Mouse (Mus musculus): ENCODE measurements at regions not wholly inside any gene's neighbourhood (a gene's known extent, or its start where the extent isn't known, plus 50 kb on each side); places are given as distances from the start of the nearest gene placed in this dataset.

DNA sequence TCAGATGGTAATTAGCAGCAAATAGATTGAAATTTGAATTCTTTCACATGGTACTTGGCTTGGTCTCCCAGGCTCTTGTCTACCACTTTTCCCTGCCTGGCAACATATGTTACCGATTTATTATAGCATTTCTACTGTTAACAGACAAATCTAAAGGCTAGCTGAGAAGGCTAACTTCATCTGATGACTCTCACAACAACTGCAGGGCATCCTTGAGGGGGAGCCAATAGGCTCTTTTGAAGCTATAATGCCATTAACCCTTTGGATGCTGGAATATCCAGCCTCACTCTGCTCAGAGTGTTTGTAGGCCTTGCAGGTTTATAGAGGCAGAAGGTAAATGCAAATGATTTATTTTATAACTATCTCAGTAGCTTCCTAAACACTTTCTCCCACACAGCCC is 262.2 kb downstream of the Meis1 start:
- Histone ChIP-seq H3K27me3 (ENCODE audit: control insufficient read depth, insufficient read depth, low read length) (no peaks in the 10 kb centered on the region), H3K9ac (replicated peaks) (no peak overlapping the region), H3K27ac (no peak overlapping the region), H3K4me3 (ENCODE audit: insufficient read depth in 1 of 2, low read depth in 2 of 2, low read length in 2 of 2) (no peak overlapping the region), H3K36me3 (replicated peaks; ENCODE audit: control insufficient read depth, insufficient read depth, low read depth) (no peaks in the 10 kb centered on the region), H3K4me1 (replicated peaks; ENCODE audit: control insufficient read depth in 2 of 2, insufficient read depth in 2 of 2, low read length in 1 of 2) (peaks cover 6 to 15% of the 10 kb centered on the region in 2 experiments; a peak in 3 of 4 replicates), H3K4me2 (ENCODE audit: low read depth) (no peak overlapping the region), H3K9me3 (ENCODE audit: control insufficient read depth, low read length) (no peaks in the 10 kb centered on the region)
- WGBS (ENCODE audit: insufficient replicate concordance) = 33% methylated on average over 1 of the region's 1 CpGs
- no peak for ATAC-seq (ENCODE audit: insufficient read depth)
- no peak for DNase-seq (ENCODE audit: low read depth in 3 of 3, low spot score in 3 of 3)
- TF ChIP-seq EP300 (IDR thresholded peaks at IDR 0.05; ENCODE audit: low read depth) (no peak), CTCF (IDR thresholded peaks at IDR 0.05; ENCODE audit: low read depth) (no peak)

DNA sequence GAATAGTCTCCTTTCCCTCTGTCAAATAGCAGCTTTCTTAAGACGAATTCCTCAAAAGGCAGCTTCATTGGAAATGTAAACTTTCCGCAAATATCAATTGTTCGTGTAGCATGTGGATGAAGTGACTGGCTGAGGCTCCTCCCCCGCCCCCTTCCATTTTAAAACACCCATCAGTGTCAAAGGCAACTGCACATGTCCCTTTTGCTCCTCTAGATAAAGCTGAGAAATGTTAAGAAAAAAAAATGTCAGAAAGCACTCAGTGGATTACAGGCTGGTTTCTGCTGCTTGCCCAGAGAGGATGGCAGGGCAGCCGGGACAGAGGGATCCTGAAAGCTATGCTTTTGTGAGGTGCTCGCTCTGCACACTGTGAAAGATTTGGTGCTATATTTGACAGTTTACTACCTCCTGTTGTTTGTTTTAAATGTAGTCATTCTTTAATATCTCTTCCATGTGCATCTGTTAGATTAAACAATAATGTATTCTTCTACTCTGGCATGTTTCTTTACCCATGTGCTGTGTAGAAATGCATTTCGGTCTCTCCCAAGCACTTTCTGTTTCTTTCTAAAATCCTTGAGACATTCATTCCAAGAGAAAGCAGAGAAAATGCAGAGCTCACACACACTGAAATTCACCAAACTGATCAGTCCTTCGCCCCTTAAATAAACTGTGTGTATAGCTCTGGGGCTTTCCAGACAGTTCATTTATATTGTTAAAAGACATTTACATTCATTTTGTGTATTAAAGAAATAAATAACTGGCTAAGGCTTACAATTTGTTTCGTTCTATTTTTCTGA is 263.9 kb downstream of the Meis1 start:
- no peak overlapping the region for H3K4me2 ChIP-seq (ENCODE audit: low read depth)
- no peak overlapping the region for H3K4me3 ChIP-seq (ENCODE audit: insufficient read depth in 1 of 2, low read depth in 2 of 2, low read length in 2 of 2)
- ATAC-seq (ENCODE audit: insufficient read depth) (no peak), DNase-seq (ENCODE audit: low read depth in 3 of 3, low spot score in 3 of 3) (no peak)
- H3K9ac ChIP-seq (replicated peaks) = no peak overlapping the region
- H3K9me3 ChIP-seq (ENCODE audit: control insufficient read depth, low read length) = no peaks in the 10 kb centered on the region
- no peaks in the 10 kb centered on the region for H3K36me3 ChIP-seq (replicated peaks; ENCODE audit: control insufficient read depth, insufficient read depth, low read depth)
- H3K27me3 ChIP-seq (ENCODE audit: control insufficient read depth, insufficient read depth, low read length) = no peaks in the 10 kb centered on the region
- peaks cover 6 to 19% of the 10 kb centered on the region in 2 experiments; a peak in 3 of 4 replicates for H3K4me1 ChIP-seq (replicated peaks; ENCODE audit: control insufficient read depth in 2 of 2, insufficient read depth in 2 of 2, low read length in 1 of 2)
- no peak for TF ChIP-seq EP300 (IDR thresholded peaks at IDR 0.05; ENCODE audit: low read depth)
- TF ChIP-seq CTCF (IDR thresholded peaks at IDR 0.05; ENCODE audit: low read depth) = no peak
- 46% methylated on average over 9 of the region's 9 CpGs for WGBS (ENCODE audit: insufficient replicate concordance)
- no peak overlapping the region for H3K27ac ChIP-seq

DNA sequence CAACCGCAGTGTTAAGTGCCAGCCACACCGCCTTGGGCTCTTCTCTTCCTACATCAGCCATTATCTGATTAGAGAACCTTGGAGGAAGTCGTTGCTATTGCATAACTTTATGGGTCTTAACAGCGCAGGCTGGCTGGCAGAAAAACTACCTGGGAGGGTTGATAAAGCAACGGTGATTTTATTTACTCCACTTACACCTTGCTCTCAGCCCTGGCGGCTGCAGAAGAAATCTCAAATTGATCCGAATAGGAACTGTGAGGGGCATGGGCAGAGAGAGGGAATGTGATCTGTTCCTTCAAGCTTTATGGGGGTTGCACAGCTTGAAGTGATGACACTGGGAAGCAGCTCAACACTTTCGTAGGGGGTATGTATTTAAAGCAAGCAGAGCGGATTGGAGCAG is 264.9 kb downstream of the Meis1 start:
- DNase-seq (ENCODE audit: low read depth in 3 of 3, low spot score in 3 of 3) = no peak
- WGBS (ENCODE audit: insufficient replicate concordance) = 9% methylated on average over 9 of the region's 9 CpGs
- Histone ChIP-seq H3K27ac (no peak overlapping the region), H3K36me3 (replicated peaks; ENCODE audit: control insufficient read depth, insufficient read depth, low read depth) (no peaks in the 10 kb centered on the region), H3K27me3 (ENCODE audit: control insufficient read depth, insufficient read depth, low read length) (no peaks in the 10 kb centered on the region), H3K4me3 (ENCODE audit: insufficient read depth in 1 of 2, low read depth in 2 of 2, low read length in 2 of 2) (no peak overlapping the region), H3K9ac (replicated peaks) (no peak overlapping the region), H3K4me1 (replicated peaks; ENCODE audit: control insufficient read depth in 2 of 2, insufficient read depth in 2 of 2, low read length in 1 of 2) (peaks cover 9 to 25% of the 10 kb centered on the region in 2 experiments), H3K4me2 (ENCODE audit: low read depth) (peak overlapping the region; percentile 47), H3K9me3 (ENCODE audit: control insufficient read depth, low read length) (no peaks in the 10 kb centered on the region)
- ATAC-seq (ENCODE audit: insufficient read depth) = peak; percentile 74
- TF ChIP-seq CTCF (IDR thresholded peaks at IDR 0.05; ENCODE audit: low read depth) = no peak
- TF ChIP-seq EP300 (IDR thresholded peaks at IDR 0.05; ENCODE audit: low read depth) = peak; percentile 74

DNA sequence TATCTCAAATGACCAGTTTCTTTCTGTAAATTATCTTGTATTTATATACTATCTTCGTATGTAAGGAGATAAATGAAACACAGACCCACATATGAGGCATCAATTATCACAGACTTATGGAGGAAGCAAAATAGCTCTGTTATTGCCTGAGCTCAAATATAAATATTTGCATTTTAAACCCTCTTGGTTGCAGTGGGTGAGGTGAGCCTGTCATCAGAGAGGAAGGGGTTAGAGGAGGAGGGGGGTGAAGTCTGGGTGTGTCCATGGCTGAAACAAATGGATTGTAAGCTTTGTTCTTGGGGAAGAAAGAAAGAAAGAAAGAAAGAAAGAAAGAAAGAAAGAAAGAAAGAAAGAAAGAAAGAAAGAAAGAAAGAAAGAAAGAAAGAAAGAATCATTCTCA is 265.5 kb downstream of the Meis1 start:
- H3K4me3 ChIP-seq (ENCODE audit: insufficient read depth in 1 of 2, low read depth in 2 of 2, low read length in 2 of 2) = no peak overlapping the region
- H3K9ac ChIP-seq (replicated peaks) = no peak overlapping the region
- no peaks in the 10 kb centered on the region for H3K27me3 ChIP-seq (ENCODE audit: control insufficient read depth, insufficient read depth, low read length)
- H3K27ac ChIP-seq = no peak overlapping the region
- ATAC-seq (ENCODE audit: insufficient read depth) (no peak), DNase-seq (ENCODE audit: low read depth in 3 of 3, low spot score in 3 of 3) (no peak)
- no peaks in the 10 kb centered on the region for H3K9me3 ChIP-seq (ENCODE audit: control insufficient read depth, low read length)
- peaks cover 9 to 28% of the 10 kb centered on the region in 2 experiments for H3K4me1 ChIP-seq (replicated peaks; ENCODE audit: control insufficient read depth in 2 of 2, insufficient read depth in 2 of 2, low read length in 1 of 2)
- H3K36me3 ChIP-seq (replicated peaks; ENCODE audit: control insufficient read depth, insufficient read depth, low read depth) = no peaks in the 10 kb centered on the region
- 32% methylated on average over 1 of the region's 1 CpGs for WGBS (ENCODE audit: insufficient replicate concordance)
- H3K4me2 ChIP-seq (ENCODE audit: low read depth) = no peak overlapping the region; the same call in 1 of the 2 replicates
- no peak for TF ChIP-seq CTCF (IDR thresholded peaks at IDR 0.05; ENCODE audit: low read depth)

DNA sequence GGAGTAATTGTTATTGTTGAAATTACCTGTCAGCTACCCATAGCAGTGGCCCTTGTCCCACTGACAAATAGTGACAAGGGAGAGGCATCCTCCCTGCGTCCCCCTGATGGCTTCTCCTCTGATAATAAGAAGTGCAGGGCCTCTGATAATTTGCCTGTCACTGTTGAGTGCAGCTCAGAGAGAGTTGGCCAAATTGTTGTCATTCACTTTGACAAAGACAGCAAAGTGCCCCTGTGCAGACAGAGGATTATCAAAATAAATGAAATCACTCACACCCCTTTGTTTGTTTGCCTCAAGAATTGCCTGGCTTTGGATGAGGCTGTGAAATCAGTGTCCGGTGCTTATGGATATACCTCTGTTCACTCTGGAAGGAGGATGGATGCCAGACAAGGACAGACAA is 266.3 kb downstream of the Meis1 start:
- DNase-seq (ENCODE audit: low read depth in 3 of 3, low spot score in 3 of 3) (no peak), ATAC-seq (ENCODE audit: insufficient read depth) (no peak)
- Histone ChIP-seq H3K36me3 (replicated peaks; ENCODE audit: control insufficient read depth, insufficient read depth, low read depth) (no peaks in the 10 kb centered on the region), H3K27me3 (ENCODE audit: control insufficient read depth, insufficient read depth, low read length) (no peaks in the 10 kb centered on the region), H3K27ac (no peak overlapping the region), H3K9ac (replicated peaks) (no peak overlapping the region), H3K4me2 (ENCODE audit: low read depth) (no peak overlapping the region), H3K4me3 (ENCODE audit: insufficient read depth in 1 of 2, low read depth in 2 of 2, low read length in 2 of 2) (no peak overlapping the region), H3K4me1 (replicated peaks; ENCODE audit: control insufficient read depth in 2 of 2, insufficient read depth in 2 of 2, low read length in 1 of 2) (peaks cover 9 to 35% of the 10 kb centered on the region in 2 experiments), H3K9me3 (ENCODE audit: control insufficient read depth, low read length) (no peaks in the 10 kb centered on the region)
- WGBS (ENCODE audit: insufficient replicate concordance) = 39% methylated on average over 2 of the region's 2 CpGs
- TF ChIP-seq CTCF (IDR thresholded peaks at IDR 0.05; ENCODE audit: low read depth) (no peak), EP300 (IDR thresholded peaks at IDR 0.05; ENCODE audit: low read depth) (no peak)

All from liver, embryonic 14.5 days (tissue).